Mouse (Mus musculus) liver, postnatal 0 days (tissue): ENCODE measurements around the gene Klhl10.

Experiments used
- CTCF ChIP-seq: sonication (generic); IDR thresholded peaks from 2 replicates; pipeline ENCODE4 v1.5.1; 2016; ENCODE audit warnings: antibody characterized with exemption, low read depth
- EP300 ChIP-seq: IDR thresholded peaks from 2 replicates; pipeline ENCODE4 v1.6.1; 2016; ENCODE audit warnings: antibody characterized with exemption, low read depth, mild to moderate bottlenecking

DNA sequence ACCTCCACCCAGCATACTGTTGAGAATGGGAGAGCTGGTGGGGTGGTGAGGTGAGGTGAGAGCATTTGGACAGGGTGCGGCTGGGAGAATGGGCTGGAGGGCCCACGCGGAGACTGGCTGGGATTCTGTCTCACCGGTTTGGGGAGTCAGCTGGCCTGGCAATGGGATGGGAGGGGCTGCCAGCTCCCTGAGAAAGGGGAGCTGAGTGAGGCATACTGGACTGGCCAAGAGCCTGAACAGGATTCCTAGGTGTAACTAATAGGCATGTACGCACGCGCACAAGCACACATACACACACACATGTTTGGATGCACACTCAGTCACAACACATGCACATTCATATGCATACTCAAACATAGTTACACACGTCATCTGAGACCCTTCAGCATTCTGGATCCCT is 35.4 kb upstream of the Klhl10 start:
- TF ChIP-seq CTCF: no peak
- no peak for TF ChIP-seq EP300
